Mouse (Mus musculus): ENCODE data around the gene Arhgap20. TPM values are rescaled to one million over a fixed set of nuclear protein-coding genes. Genes with fewer than 3 reads are reported as not detected.

Gene Arhgap20
- polyA plus RNA-seq, 1 experiment from 2014 or later = 5.6 TPM

DNA sequence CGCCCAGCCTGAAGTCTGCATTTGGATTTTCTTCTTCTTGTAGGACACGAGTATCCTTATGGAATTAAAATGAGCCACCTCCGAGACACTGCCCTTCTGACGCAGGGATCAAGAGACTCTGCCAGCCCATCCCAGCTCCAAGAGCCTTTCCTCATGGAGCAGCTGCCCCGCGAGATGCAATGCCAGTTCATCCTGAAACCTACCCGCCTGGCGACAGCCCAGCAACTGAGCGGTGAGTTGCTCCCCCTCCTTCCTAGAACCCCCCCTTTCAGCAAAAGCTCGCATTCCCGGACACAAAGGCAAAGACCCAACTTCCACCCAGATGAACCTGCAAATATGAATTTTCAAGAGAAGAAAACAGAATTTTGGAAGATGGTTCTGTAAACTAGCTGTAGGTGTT lies 66.5 kb downstream of the Arhgap20 start:
- no peaks in the 10 kb centered on the region for H3K27me3 ChIP-seq (ENCODE audit: control insufficient read depth, insufficient read depth, low read length)
- no peak overlapping the region for H3K27ac ChIP-seq (ENCODE audit: low read depth, low read length)
- no peaks in the 10 kb centered on the region for H3K9me3 ChIP-seq (ENCODE audit: control insufficient read depth, low read length)
- no peak overlapping the region for H3K9ac ChIP-seq (ENCODE audit: low read length)
- no peak overlapping the region for H3K4me2 ChIP-seq (ENCODE audit: low read depth, low read length, severe bottlenecking)
- no peaks in the 10 kb centered on the region for H3K36me3 ChIP-seq (ENCODE audit: control insufficient read depth, insufficient read depth, low read length)
- no peak overlapping the region for H3K4me3 ChIP-seq (ENCODE audit: low read depth, low read length)
- WGBS = 81% methylated on average over 11 of the region's 11 CpGs
- ATAC-seq (replicated peaks; ENCODE audit: low FRiP score) (no peak), DNase-seq (ENCODE audit: low spot score) (no peak)
- no peaks in the 10 kb centered on the region for H3K4me1 ChIP-seq (replicated peaks; ENCODE audit: control insufficient read depth, insufficient read depth, low read length)

- Histone ChIP-seq H3K36me3 (ENCODE audit: control insufficient read depth, insufficient read depth, low read length) (no peaks in the 10 kb centered on the region), H3K9me3 (ENCODE audit: control insufficient read depth, low read length) (no peaks in the 10 kb centered on the region), H3K4me3 (ENCODE audit: low read depth, low read length) (no peak overlapping the region), H3K9ac (ENCODE audit: low read length) (no peak overlapping the region), H3K27me3 (ENCODE audit: control insufficient read depth, insufficient read depth, low read length) (no peaks in the 10 kb centered on the region), H3K27ac (ENCODE audit: low read depth, low read length) (no peak overlapping the region), H3K4me1 (replicated peaks; ENCODE audit: control insufficient read depth, insufficient read depth, low read length) (no peaks in the 10 kb centered on the region), H3K4me2 (ENCODE audit: low read depth, low read length, severe bottlenecking) (no peak overlapping the region)
- no peak for ATAC-seq (replicated peaks; ENCODE audit: low FRiP score)
- no peak for DNase-seq (ENCODE audit: low spot score)
- 81% methylated on average over 5 of the region's 5 CpGs for WGBS
Observed at GRCm38 (mm10) chr9:51832368-51832767, 67.2 kb downstream of the Arhgap20 start.

- H3K4me2 ChIP-seq (ENCODE audit: low read depth, low read length, severe bottlenecking) = no peak overlapping the region
- H3K4me3 ChIP-seq (ENCODE audit: low read depth, low read length) = no peak overlapping the region
- no peaks in the 10 kb centered on the region for H3K9me3 ChIP-seq (ENCODE audit: control insufficient read depth, low read length)
- no peaks in the 10 kb centered on the region for H3K4me1 ChIP-seq (replicated peaks; ENCODE audit: control insufficient read depth, insufficient read depth, low read length)
- ATAC-seq (replicated peaks; ENCODE audit: low FRiP score) (no peak), DNase-seq (ENCODE audit: low spot score) (no peak)
- WGBS = 82% methylated on average over 7 of the region's 7 CpGs
- no peak overlapping the region for H3K9ac ChIP-seq (ENCODE audit: low read length)
- no peak overlapping the region for H3K27ac ChIP-seq (ENCODE audit: low read depth, low read length)
- no peaks in the 10 kb centered on the region for H3K27me3 ChIP-seq (ENCODE audit: control insufficient read depth, insufficient read depth, low read length)
- no peaks in the 10 kb centered on the region for H3K36me3 ChIP-seq (ENCODE audit: control insufficient read depth, insufficient read depth, low read length)
Observed at GRCm38 (mm10) chr9:51837716-51838115, 72.6 kb downstream of the Arhgap20 start.

DNA sequence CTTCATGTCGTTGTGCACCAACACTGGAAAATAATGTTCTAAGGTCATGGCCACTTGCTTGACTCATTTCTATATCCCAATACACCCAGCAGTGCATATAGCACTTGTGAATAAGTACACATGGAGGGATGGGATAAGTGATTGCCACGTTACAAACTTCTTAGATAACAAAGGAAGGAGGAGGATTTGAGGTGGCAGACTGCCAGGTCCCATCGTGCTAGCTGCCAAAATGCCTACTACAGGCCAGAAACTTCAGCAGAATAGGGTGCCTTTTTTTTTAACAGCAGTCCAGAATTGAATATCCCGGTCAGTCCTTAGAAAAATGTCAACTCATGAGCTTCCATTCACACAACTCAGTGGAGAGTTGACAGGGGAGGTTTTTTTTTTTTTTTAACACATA lies 78.1 kb downstream of the Arhgap20 start:
- WGBS = 80% methylated on average over 4 of the region's 4 CpGs
- no peaks in the 10 kb centered on the region for H3K27me3 ChIP-seq (ENCODE audit: control insufficient read depth, insufficient read depth, low read length)
- H3K4me1 ChIP-seq (replicated peaks; ENCODE audit: control insufficient read depth, insufficient read depth, low read length) = no peaks in the 10 kb centered on the region
- no peak overlapping the region for H3K4me2 ChIP-seq (ENCODE audit: low read depth, low read length, severe bottlenecking)
- ATAC-seq (replicated peaks; ENCODE audit: low FRiP score) (no peak), DNase-seq (ENCODE audit: low spot score) (no peak)
- H3K4me3 ChIP-seq (ENCODE audit: low read depth, low read length) = no peak overlapping the region
- H3K9ac ChIP-seq (ENCODE audit: low read length) = no peak overlapping the region
- no peak overlapping the region for H3K27ac ChIP-seq (ENCODE audit: low read depth, low read length)
- no peaks in the 10 kb centered on the region for H3K9me3 ChIP-seq (ENCODE audit: control insufficient read depth, low read length)
- H3K36me3 ChIP-seq (ENCODE audit: control insufficient read depth, insufficient read depth, low read length) = no peaks in the 10 kb centered on the region

DNA sequence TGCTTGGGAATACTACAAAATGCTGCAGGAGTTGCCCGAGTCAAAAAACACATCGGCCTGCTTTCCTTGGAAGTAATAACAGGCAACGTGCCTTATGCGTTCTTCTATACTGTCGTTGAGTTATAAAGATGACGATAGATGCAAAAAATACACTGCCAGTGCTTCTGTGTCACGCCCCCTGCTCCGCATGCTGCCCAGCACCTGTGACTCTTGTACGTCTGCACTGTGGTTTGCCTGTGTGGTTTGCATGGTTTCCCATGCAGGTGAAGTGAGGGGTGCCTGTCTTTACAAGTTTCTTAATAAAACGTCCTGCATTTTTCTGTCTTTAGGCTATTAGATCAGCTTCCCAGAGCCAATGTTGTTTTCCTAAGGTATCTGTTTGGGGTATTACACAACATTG lies 80.7 kb downstream of the Arhgap20 start:
- Histone ChIP-seq H3K36me3 (ENCODE audit: control insufficient read depth, insufficient read depth, low read length) (no peaks in the 10 kb centered on the region), H3K4me1 (replicated peaks; ENCODE audit: control insufficient read depth, insufficient read depth, low read length) (no peaks in the 10 kb centered on the region), H3K9me3 (ENCODE audit: control insufficient read depth, low read length) (no peaks in the 10 kb centered on the region), H3K4me3 (ENCODE audit: low read depth, low read length) (no peak overlapping the region), H3K4me2 (ENCODE audit: low read depth, low read length, severe bottlenecking) (no peak overlapping the region), H3K9ac (ENCODE audit: low read length) (no peak overlapping the region), H3K27ac (ENCODE audit: low read depth, low read length) (no peak overlapping the region), H3K27me3 (ENCODE audit: control insufficient read depth, insufficient read depth, low read length) (no peaks in the 10 kb centered on the region)
- no peak for DNase-seq (ENCODE audit: low spot score)
- 94% methylated on average over 10 of the region's 10 CpGs for WGBS
- no peak for ATAC-seq (replicated peaks; ENCODE audit: low FRiP score)

- Histone ChIP-seq H3K36me3 (ENCODE audit: control insufficient read depth, insufficient read depth, low read length) (no peaks in the 10 kb centered on the region), H3K4me2 (ENCODE audit: low read depth, low read length, severe bottlenecking) (no peak overlapping the region), H3K27ac (ENCODE audit: low read depth, low read length) (no peak overlapping the region), H3K4me3 (ENCODE audit: low read depth, low read length) (no peak overlapping the region), H3K4me1 (replicated peaks; ENCODE audit: control insufficient read depth, insufficient read depth, low read length) (no peaks in the 10 kb centered on the region), H3K27me3 (ENCODE audit: control insufficient read depth, insufficient read depth, low read length) (no peaks in the 10 kb centered on the region), H3K9ac (ENCODE audit: low read length) (no peak overlapping the region), H3K9me3 (ENCODE audit: control insufficient read depth, low read length) (no peaks in the 10 kb centered on the region)
- no peak for ATAC-seq (replicated peaks; ENCODE audit: low FRiP score)
- DNase-seq (ENCODE audit: low spot score) = no peak
- 92% methylated on average over 5 of the region's 5 CpGs for WGBS
Observed at GRCm38 (mm10) chr9:51853772-51854171, 88.6 kb downstream of the Arhgap20 start.

DNA sequence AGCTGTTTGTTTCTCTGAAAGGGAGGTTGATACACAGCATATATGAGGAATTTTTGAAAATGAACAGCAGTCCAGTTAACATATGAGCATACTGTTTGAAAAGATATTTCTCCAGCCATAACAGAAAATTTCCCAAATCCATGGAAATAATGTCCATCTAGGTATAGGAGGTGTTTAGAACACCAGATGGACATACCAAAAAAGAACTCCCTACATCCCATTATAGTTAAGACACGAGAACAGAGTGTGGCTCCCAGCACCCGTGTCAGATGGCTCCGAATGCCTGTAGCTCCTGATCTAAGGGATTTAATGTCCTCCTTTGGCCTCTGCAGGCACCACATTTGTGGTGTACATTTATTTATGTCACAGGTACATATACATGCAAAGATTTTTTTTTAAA lies 99.1 kb downstream of the Arhgap20 start:
- Histone ChIP-seq H3K4me2 (ENCODE audit: low read depth, low read length, severe bottlenecking) (no peak overlapping the region), H3K36me3 (ENCODE audit: control insufficient read depth, insufficient read depth, low read length) (no peaks in the 10 kb centered on the region), H3K9me3 (ENCODE audit: control insufficient read depth, low read length) (no peaks in the 10 kb centered on the region), H3K4me1 (replicated peaks; ENCODE audit: control insufficient read depth, insufficient read depth, low read length) (no peaks in the 10 kb centered on the region), H3K27ac (ENCODE audit: low read depth, low read length) (no peak overlapping the region), H3K27me3 (ENCODE audit: control insufficient read depth, insufficient read depth, low read length) (no peaks in the 10 kb centered on the region), H3K9ac (ENCODE audit: low read length) (no peak overlapping the region), H3K4me3 (ENCODE audit: low read depth, low read length) (no peak overlapping the region)
- DNase-seq (ENCODE audit: low spot score) (no peak), ATAC-seq (replicated peaks; ENCODE audit: low FRiP score) (no peak)
- WGBS = 83% methylated on average over 3 of the region's 3 CpGs

DNA sequence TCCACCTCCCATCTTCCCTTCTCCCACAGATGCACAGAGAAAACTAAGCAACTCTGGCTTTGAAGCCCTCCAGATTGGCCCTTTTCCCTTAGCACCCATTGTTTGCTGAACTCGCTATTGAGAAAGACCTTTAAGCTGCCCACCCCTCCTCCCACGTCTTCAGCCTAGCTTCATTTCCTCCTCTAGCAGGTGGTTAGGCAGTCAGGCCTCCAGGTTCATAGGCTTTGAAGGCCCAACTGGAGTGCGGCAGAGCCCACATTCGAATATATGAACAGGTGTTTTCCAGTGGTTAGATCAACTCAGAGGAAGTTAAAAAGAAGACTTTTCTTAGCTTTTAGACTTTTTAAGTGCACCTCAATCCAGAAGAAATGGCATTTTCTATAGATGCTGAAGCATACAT lies 101.5 kb downstream of the Arhgap20 start:
- ATAC-seq (replicated peaks; ENCODE audit: low FRiP score) (no peak), DNase-seq (ENCODE audit: low spot score) (no peak)
- Histone ChIP-seq H3K4me3 (ENCODE audit: low read depth, low read length) (no peak overlapping the region), H3K9me3 (ENCODE audit: control insufficient read depth, low read length) (no peaks in the 10 kb centered on the region), H3K9ac (ENCODE audit: low read length) (no peak overlapping the region), H3K27me3 (ENCODE audit: control insufficient read depth, insufficient read depth, low read length) (no peaks in the 10 kb centered on the region), H3K4me2 (ENCODE audit: low read depth, low read length, severe bottlenecking) (no peak overlapping the region), H3K27ac (ENCODE audit: low read depth, low read length) (no peak overlapping the region), H3K36me3 (ENCODE audit: control insufficient read depth, insufficient read depth, low read length) (no peaks in the 10 kb centered on the region), H3K4me1 (replicated peaks; ENCODE audit: control insufficient read depth, insufficient read depth, low read length) (no peaks in the 10 kb centered on the region)
- WGBS = 59% methylated on average over 4 of the region's 4 CpGs

GRCm38 (mm10) chr9:51869056-51869455 lies 103.9 kb downstream of the Arhgap20 start:
- Histone ChIP-seq H3K36me3 (ENCODE audit: control insufficient read depth, insufficient read depth, low read length) (no peaks in the 10 kb centered on the region), H3K9me3 (ENCODE audit: control insufficient read depth, low read length) (no peaks in the 10 kb centered on the region), H3K27ac (ENCODE audit: low read depth, low read length) (no peak overlapping the region), H3K27me3 (ENCODE audit: control insufficient read depth, insufficient read depth, low read length) (no peaks in the 10 kb centered on the region), H3K9ac (ENCODE audit: low read length) (no peak overlapping the region), H3K4me3 (ENCODE audit: low read depth, low read length) (no peak overlapping the region), H3K4me1 (replicated peaks; ENCODE audit: control insufficient read depth, insufficient read depth, low read length) (no peaks in the 10 kb centered on the region), H3K4me2 (ENCODE audit: low read depth, low read length, severe bottlenecking) (no peak overlapping the region)
- 90% methylated on average over 4 of the region's 4 CpGs for WGBS
- DNase-seq (ENCODE audit: low spot score) (no peak), ATAC-seq (replicated peaks; ENCODE audit: low FRiP score) (no peak)
